Mouse (Mus musculus) liver, embryonic 15.5 days (tissue): Measurements from ENCODE around the gene Ino80b. TPM values are rescaled to one million over a fixed set of nuclear protein-coding genes. Genes with fewer than 3 reads are reported as not detected.

Experiments
- ATAC-seq: fragments of 200-750 bp; cut with Nextera tagmentation; 2 replicates; pipeline ENCODE4 v1.8.0; 2017; ENCODE audit warnings: moderate number of reproducible peaks, mild to moderate bottlenecking, moderate library complexity; ENCODE audit not compliant: insufficient read depth
- H3K27ac ChIP-seq: fragments of 300-500 bp; sonication (generic); replicated peaks from 2 replicates; pipeline ENCODE4 v1.5.1; 2015; ENCODE audit warnings: mild to moderate bottlenecking, inconsistent platforms
- H3K27me3 ChIP-seq: fragments of 300-500 bp; sonication (generic); 2 replicates; pipeline ENCODE4 v1.6.1; 2015; ENCODE audit warnings: mild to moderate bottlenecking, inconsistent platforms
- H3K36me3 ChIP-seq: fragments of 300-500 bp; sonication (generic); replicated peaks from 2 replicates; pipeline ENCODE4 v1.6.1; 2015; ENCODE audit warnings: moderate library complexity, mild to moderate bottlenecking, inconsistent platforms
- H3K4me1 ChIP-seq: fragments of 300-500 bp; sonication (generic); replicated peaks from 2 replicates; pipeline ENCODE4 v1.6.1; 2015; ENCODE audit warnings: inconsistent platforms
- H3K4me2 ChIP-seq: fragments of 300-500 bp; sonication (generic); 2 replicates; pipeline ENCODE4 v1.6.1; 2015; ENCODE audit warnings: moderate library complexity, mild to moderate bottlenecking, inconsistent platforms
- H3K4me3 ChIP-seq: fragments of 300-500 bp; sonication (generic); replicated peaks from 2 replicates; pipeline ENCODE4 v1.5.1; 2015; ENCODE audit warnings: mild to moderate bottlenecking, inconsistent platforms
- H3K9ac ChIP-seq: fragments of 300-500 bp; sonication (generic); 2 replicates; pipeline ENCODE4 v1.6.1; 2015; ENCODE audit warnings: moderate library complexity, mild to moderate bottlenecking, inconsistent platforms
- H3K9me3 ChIP-seq: fragments of 300-500 bp; sonication (generic); replicated peaks from 2 replicates; pipeline ENCODE4 v1.6.1; 2016; ENCODE audit warnings: inconsistent platforms
- WGBS: fragments of 180-500 bp; shearing (Covaris S2); methylation state at CpG from one replicate; pipeline ENCODE4 v1.1.7; 2015; ENCODE audit warnings: mixed read lengths; ENCODE audit not compliant: insufficient replicate concordance; 5-methylcytosine and 5-hydroxymethylcytosine counted together
- polyA plus RNA-seq: library from polyadenylated mRNA; unstranded; fragments of >200 nt; fragmentation: Nextera tagmentation; extraction: Ambion mirVana; gene quantifications from 2 replicates; pipeline ENCODE4 v1.2.1, GENCODE M21; 2015

The Ino80b gene
- polyA plus RNA-seq, 1 experiment from 2014 or later, result 5.3 TPM

GRCm38 (mm10) chr6:83141636-83142035 lies 16.4 kb upstream of the Ino80b start:
- Histone ChIP-seq H3K27ac (no peak overlapping the region), H3K36me3 (no peaks in the 10 kb centered on the region), H3K9me3 (no peaks in the 10 kb centered on the region), H3K27me3 (peaks cover 61% of the 10 kb centered on the region), H3K9ac (no peak overlapping the region), H3K4me2 (no peak overlapping the region), H3K4me1 (peaks cover 36% of the 10 kb centered on the region), H3K4me3 (no peak overlapping the region)
- ATAC-seq, result no peak
- 55% methylated on average over 4 of the region's 4 CpGs for WGBS

DNA sequence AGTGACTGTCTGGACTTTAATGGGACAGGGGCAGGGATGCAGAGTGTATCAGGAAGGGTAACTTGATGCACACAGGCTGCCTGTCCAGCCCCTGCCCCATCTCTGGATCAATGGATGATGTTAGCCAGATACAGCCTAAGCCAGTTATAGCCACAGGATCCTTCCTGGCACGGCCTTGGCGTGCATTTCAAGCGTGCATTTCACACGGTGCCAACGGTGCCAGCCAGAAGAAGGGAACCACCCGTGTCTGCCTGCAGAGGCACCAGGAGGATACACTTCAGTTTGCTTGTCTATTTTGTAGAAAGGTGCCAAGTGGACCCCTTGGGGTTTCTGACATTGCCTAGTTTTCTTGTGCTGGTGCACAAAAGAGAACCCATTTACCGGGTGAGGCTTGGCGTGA lies 14.8 kb upstream of the Ino80b start:
- ATAC-seq, result no peak
- 80% methylated on average over 8 of the region's 8 CpGs for WGBS
- no peak overlapping the region for H3K4me2 ChIP-seq
- no peak overlapping the region for H3K4me3 ChIP-seq
- no peak overlapping the region for H3K27ac ChIP-seq
- peaks cover 46% of the 10 kb centered on the region for H3K4me1 ChIP-seq
- H3K9me3 ChIP-seq, result no peaks in the 10 kb centered on the region
- H3K27me3 ChIP-seq, result peaks cover 77% of the 10 kb centered on the region
- H3K9ac ChIP-seq, result no peak overlapping the region
- H3K36me3 ChIP-seq, result no peaks in the 10 kb centered on the region

DNA sequence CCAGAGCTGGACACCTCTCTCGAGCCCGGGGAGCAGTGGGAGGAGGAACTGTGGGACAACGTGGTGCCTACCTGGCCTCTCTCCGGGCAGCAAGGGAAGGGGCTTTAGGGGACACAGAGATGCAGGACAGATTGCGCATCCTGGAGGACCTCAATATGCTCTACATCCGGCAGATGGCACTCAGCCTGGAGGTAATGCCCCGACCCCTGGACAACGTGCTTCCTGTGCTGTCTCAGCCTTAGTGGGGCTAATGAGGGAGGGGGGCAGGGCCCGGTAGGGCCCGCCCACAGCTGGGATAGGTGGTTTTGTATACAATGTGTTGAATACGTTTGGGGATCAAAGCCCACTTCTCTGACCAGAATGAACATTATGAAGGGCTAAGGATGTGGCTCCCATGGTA lies 12.8 kb upstream of the Ino80b start:
- no peaks in the 10 kb centered on the region for H3K36me3 ChIP-seq
- peak overlapping the region; percentile 81 for H3K27ac ChIP-seq
- 6% methylated on average over 11 of the region's 11 CpGs for WGBS
- peaks cover 55% of the 10 kb centered on the region for H3K4me1 ChIP-seq
- no peaks in the 10 kb centered on the region for H3K9me3 ChIP-seq
- no peak overlapping the region; the same call in 1 of the 2 replicates for H3K9ac ChIP-seq
- peak overlapping the region; percentile 55 for H3K4me3 ChIP-seq
- peak; percentile 12; the same call in 1 of the 2 replicates for ATAC-seq
- peaks cover 82% of the 10 kb centered on the region for H3K27me3 ChIP-seq
- peak overlapping the region; percentile 64 for H3K4me2 ChIP-seq

DNA sequence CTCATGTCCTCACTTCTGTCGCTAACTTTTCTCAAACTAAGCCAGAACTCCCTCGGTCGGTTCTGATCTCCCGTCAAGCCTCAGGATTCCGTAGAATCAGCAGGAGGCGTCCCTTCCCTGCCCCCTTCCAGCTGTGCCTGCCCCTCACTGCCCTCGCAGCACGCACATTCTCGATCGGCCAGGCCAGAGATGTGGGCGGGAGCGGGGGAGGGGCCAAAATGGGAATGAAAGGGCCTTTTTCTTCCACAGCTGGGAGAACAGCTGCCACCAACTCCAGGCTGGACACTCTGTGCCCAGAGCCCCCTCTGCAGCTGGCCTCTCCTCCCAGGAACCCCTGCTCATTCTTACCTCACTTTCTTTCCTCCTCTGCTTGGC lies 12.3 kb upstream of the Ino80b start:
- peak overlapping the region; percentile 81 for H3K27ac ChIP-seq
- H3K4me3 ChIP-seq, result peak overlapping the region; percentile 55
- no peaks in the 10 kb centered on the region for H3K36me3 ChIP-seq
- H3K4me2 ChIP-seq, result peak overlapping the region; percentile 64
- H3K27me3 ChIP-seq, result peaks cover 77% of the 10 kb centered on the region
- WGBS, result under 1% methylated on average over 12 of the region's 12 CpGs
- H3K9me3 ChIP-seq, result no peaks in the 10 kb centered on the region
- peaks cover 55% of the 10 kb centered on the region for H3K4me1 ChIP-seq
- peak; percentile 62 for ATAC-seq
- H3K9ac ChIP-seq, result peak overlapping the region; percentile 51

GRCm38 (mm10) chr6:83136881-83137575 lies 11.8 kb upstream of the Ino80b start:
- WGBS, result 3% methylated on average over 26 of the region's 26 CpGs

GRCm38 (mm10) chr6:83136291-83136880 lies 11.2 kb upstream of the Ino80b start:
- H3K9me3 ChIP-seq, result no peaks in the 10 kb centered on the region
- H3K36me3 ChIP-seq, result no peaks in the 10 kb centered on the region
- 29% methylated on average over 5 of the region's 5 CpGs for WGBS
- H3K9ac ChIP-seq, result peak overlapping the region; percentile 51; the same call in 1 of the 2 replicates
- ATAC-seq, result no peak
- peak overlapping the region; percentile 55 for H3K4me3 ChIP-seq
- H3K4me2 ChIP-seq, result peak overlapping the region; percentile 64
- peaks cover 65% of the 10 kb centered on the region for H3K27me3 ChIP-seq
- peaks cover 47% of the 10 kb centered on the region for H3K4me1 ChIP-seq
- H3K27ac ChIP-seq, result peak overlapping the region; percentile 81

More at GRCm38 (mm10) chr6:83136881-83137575, 11.8 kb upstream of the Ino80b start:
- peak overlapping the region; percentile 51 for H3K9ac ChIP-seq
- peak overlapping the region; percentile 55 for H3K4me3 ChIP-seq
- H3K27ac ChIP-seq, result peak overlapping the region; percentile 81
- no peaks in the 10 kb centered on the region for H3K36me3 ChIP-seq
- H3K27me3 ChIP-seq, result peaks cover 71% of the 10 kb centered on the region
- ATAC-seq, result peak; percentile 51
- H3K4me2 ChIP-seq, result peak overlapping the region; percentile 64
- no peaks in the 10 kb centered on the region for H3K9me3 ChIP-seq
- peaks cover 50% of the 10 kb centered on the region for H3K4me1 ChIP-seq

- H3K4me3 ChIP-seq, result peak overlapping the region; percentile 55
- 18% methylated on average over 37 of the region's 37 CpGs for WGBS
- no peak for ATAC-seq
- H3K27ac ChIP-seq, result peak overlapping the region; percentile 81; the same call in 1 of the 2 replicates
- no peaks in the 10 kb centered on the region for H3K36me3 ChIP-seq
- peaks cover 54% of the 10 kb centered on the region for H3K4me1 ChIP-seq
- H3K27me3 ChIP-seq, result peaks cover 60% of the 10 kb centered on the region
- no peaks in the 10 kb centered on the region for H3K9me3 ChIP-seq
- no peak overlapping the region for H3K9ac ChIP-seq
- H3K4me2 ChIP-seq, result peak overlapping the region; percentile 64
Observed at GRCm38 (mm10) chr6:83135571-83136161, 10.4 kb upstream of the Ino80b start.

DNA sequence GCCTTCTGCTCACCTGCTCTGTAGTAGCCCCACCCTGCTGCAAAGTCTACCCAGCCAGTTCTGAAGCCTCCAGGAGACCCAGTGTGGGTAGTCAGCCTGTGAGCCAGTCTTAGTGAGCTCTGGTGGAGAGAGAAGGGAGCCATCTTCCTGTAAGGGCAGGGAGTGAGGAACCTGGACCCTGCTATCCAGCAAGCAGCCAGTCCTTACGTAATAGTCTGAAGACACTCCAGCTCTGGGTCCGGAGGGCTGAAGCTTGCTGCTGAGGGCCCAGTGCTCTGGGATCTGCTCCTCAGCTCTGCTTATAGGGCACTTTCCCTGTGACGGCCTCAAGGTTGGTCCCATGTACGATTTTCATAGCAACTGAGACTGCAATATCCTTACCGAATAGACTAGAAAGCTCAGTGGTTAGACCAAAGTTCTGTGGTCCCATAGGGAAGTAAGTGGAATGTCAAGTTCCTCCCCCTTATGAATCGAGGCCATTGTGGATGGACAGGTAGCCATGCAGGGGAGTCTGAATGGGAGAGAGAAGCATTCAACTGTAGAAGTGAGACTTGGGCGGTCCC lies 9.8 kb upstream of the Ino80b start, which contains the start of gene Rtkn:
Gene Rtkn, plus strand, starts transcription at position 513 of the 563 bp plus-strand sequence.
- Histone ChIP-seq H3K4me1 (peaks cover 55% of the 10 kb centered on the region), H3K9ac (no peak within 1 kb of the TSS), H3K4me3 (peak within 1 kb of the TSS; percentile 55), H3K27me3 (peaks cover 56% of the 10 kb centered on the region), H3K27ac (peak within 1 kb of the TSS; percentile 81), H3K4me2 (peak within 1 kb of the TSS; percentile 64), H3K9me3 (no peaks in the 10 kb centered on the region), H3K36me3 (no peaks in the 10 kb centered on the region)
- ATAC-seq, result no peak
- 57% methylated on average over 7 of the region's 7 CpGs for WGBS

DNA sequence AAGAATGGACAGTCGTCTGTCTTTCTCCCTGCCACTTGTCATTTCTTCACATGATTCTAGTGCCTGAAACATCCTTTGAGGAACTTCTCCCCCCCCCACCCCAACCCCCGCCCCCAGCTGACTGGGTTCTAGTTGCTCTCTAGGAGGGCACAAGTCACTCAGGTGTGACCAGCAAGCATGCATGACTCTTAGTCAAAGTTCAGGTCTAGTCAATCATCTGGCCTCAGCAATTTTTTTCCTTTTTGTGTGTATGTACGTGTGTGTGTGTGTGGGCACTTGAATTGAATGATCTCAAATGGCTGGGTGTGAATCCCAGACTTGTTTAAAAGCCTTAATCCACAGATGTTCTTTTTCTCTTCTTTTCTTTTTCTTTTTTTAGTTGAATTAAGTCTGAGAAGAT lies 9.0 kb upstream of the Ino80b start:
- no peak for ATAC-seq
- Histone ChIP-seq H3K9ac (no peak overlapping the region), H3K36me3 (no peaks in the 10 kb centered on the region), H3K4me2 (no peak overlapping the region), H3K27ac (no peak overlapping the region), H3K27me3 (peaks cover 48% of the 10 kb centered on the region), H3K4me3 (no peak overlapping the region), H3K9me3 (no peaks in the 10 kb centered on the region), H3K4me1 (peaks cover 53% of the 10 kb centered on the region)
- 40% methylated on average over 3 of the region's 3 CpGs for WGBS

GRCm38 (mm10) chr6:83132176-83132919 lies 7.1 kb upstream of the Ino80b start:
- H3K9me3 ChIP-seq, result no peaks in the 10 kb centered on the region
- peak; percentile 26; the same call in 1 of the 2 replicates for ATAC-seq
- no peak overlapping the region for H3K9ac ChIP-seq
- H3K4me1 ChIP-seq, result peaks cover 34% of the 10 kb centered on the region
- H3K4me2 ChIP-seq, result peak overlapping the region; percentile 18; the same call in 1 of the 2 replicates
- peaks cover 29% of the 10 kb centered on the region for H3K27me3 ChIP-seq
- no peaks in the 10 kb centered on the region for H3K36me3 ChIP-seq
- no peak overlapping the region for H3K4me3 ChIP-seq
- peak overlapping the region; percentile 68 for H3K27ac ChIP-seq
- 67% methylated on average over 9 of the region's 9 CpGs for WGBS
